Mouse (Mus musculus) Patski (cell line): ENCODE measurements around the gene Sv2a. TPM values are rescaled to one million over a fixed set of nuclear protein-coding genes. Genes with fewer than 3 reads are reported as not detected.
"Not testable (repeated sequence)": the region's sequence is repeated elsewhere in the genome, so short reads cannot be mapped to it uniquely, and the experiment has no call there.

ENCODE experiments used
- ATAC-seq: fragments of 100-300 bp; one replicate; pipeline ENCODE4 v1.8.0; 2021
- CTCF ChIA-PET: fragments of 350-600 bp; sonication (Branson Sonifier 250); formaldehyde crosslinking; loops from one replicate; lab custom pipeline; 2022; ENCODE audit warnings: inconsistent platforms; lab: Charles Lee
- POLR2A ChIA-PET: fragments of 350-600 bp; sonication (Branson Sonifier 250); formaldehyde crosslinking; loops from one replicate; lab custom pipeline; 2022; ENCODE audit warnings: antibody characterized with exemption, inconsistent platforms; lab: Charles Lee
- DNase-seq: peaks from one replicate; pipeline ENCODE4 v3.0.0-alpha.2; 2011; ENCODE audit warnings: low read depth, low spot score
- H3K27me3 ChIP-seq: fragments of 371-371 bp; one replicate; pipeline ENCODE4 v1.5.1; 2021
- CTCF ChIP-seq: fragments of 100-300 bp; IDR thresholded peaks from one replicate; pipeline ENCODE4 v1.5.1; 2021
- in situ Hi-C: fragments of 300-500 bp; cut with MboI; formaldehyde crosslinking; loops from 3 replicates; pipeline ENCODE4 v1.11.1; 2018; ENCODE audit warnings: low pct_unique_long_range_greater_than_20kb, mixed read lengths
- polyA plus RNA-seq: library from polyadenylated mRNA; unstranded; gene quantifications from one replicate; pipeline ENCODE4 v1.2.3, GENCODE M21; 2021

Gene Sv2a
- polyA plus RNA-seq, 1 experiment from 2014 or later: 13.8 TPM

- in situ Hi-C loops: no loop called here
- DNase-seq (no peak), ATAC-seq (no peak)
Observed at GRCm38 (mm10) chr3:96237335-96237903, 56.5 kb downstream of the Sv2a start.

GRCm38 (mm10) chr3:96237904-96238511 is 57.1 kb downstream of the Sv2a start:
- ChIA-PET CTCF (interaction anchor here (0.9 to 3.2 kb wide), 11 partner anchors 10 to 272 kb away, joined by 4 to 23 read pairs (median 5); partner anchors contain the start of genes Bola1, Hist2h2ab, Hist2h2ac and Hist2h2be), POLR2A (interaction anchor here (0.6 to 5.8 kb wide), 5 partner anchors 9 to 42 kb away, joined by 3 to 54 read pairs (median 4); partner anchors contain the start of genes Bola1, Hist2h2ab, Hist2h2ac and Hist2h2be)
- no peak for TF ChIP-seq CTCF
- in situ Hi-C loops: no loop called here
- no peak for ATAC-seq
- H3K27me3 ChIP-seq: no peaks in the 10 kb centered on the region
- DNase-seq: no peak

More at GRCm38 (mm10) chr3:96237335-96237903, 56.5 kb downstream of the Sv2a start:
- TF ChIP-seq CTCF: no peak
- ChIA-PET POLR2A (interaction anchor here (0.6 to 5.8 kb wide), 5 partner anchors 8 to 41 kb away, joined by 3 to 54 read pairs (median 4); partner anchors contain the start of genes Bola1, Hist2h2ab, Hist2h2ac and Hist2h2be), CTCF (interaction anchor here (0.9 to 3.2 kb wide), 11 partner anchors 10 to 271 kb away, joined by 4 to 23 read pairs (median 5); partner anchors contain the start of genes Bola1, Hist2h2ab, Hist2h2ac and Hist2h2be)
- H3K27me3 ChIP-seq: no peaks in the 10 kb centered on the region

- H3K27me3 ChIP-seq, DNase-seq, in situ Hi-C loops: not testable (repeated sequence)
- ChIA-PET CTCF (interaction anchor here (2.0 kb wide), 1 partner anchor 12 kb away, joined by 10 read pairs; no protein-coding TSS in a partner anchor), POLR2A (interaction anchor here (1.9 kb wide), 1 partner anchor 10 kb away, joined by 6 read pairs; no protein-coding TSS in a partner anchor)
- peak; percentile 83 for ATAC-seq
Observed at GRCm38 (mm10) chr3:96238954-96239793, 58.2 kb downstream of the Sv2a start, which contains the start of gene Hist2h3c2. Hist2h3c2 (minus strand) TSS chr3:96239127.

GRCm38 (mm10) chr3:96239949-96240798 is 59.2 kb downstream of the Sv2a start, which contains the start of gene Hist2h2aa2:
Hist2h2aa2 (minus strand) TSS chr3:96240276.
- in situ Hi-C loops, H3K27me3 ChIP-seq: not testable (repeated sequence)
- POLR2A ChIA-PET: interaction anchor here (5.3 kb wide), 1 partner anchor 21 kb away, joined by 56 read pairs; the partner anchor contains the start of genes Bola1, Hist2h2ab, Hist2h2ac and Hist2h2be
- DNase-seq (peak; percentile 41), ATAC-seq (peak; percentile 83)
- CTCF ChIA-PET: interaction anchor here (0.9 to 1.3 kb wide), 4 partner anchors 13 to 83 kb away, joined by 3 read pairs; no protein-coding TSS in a partner anchor

DNA sequence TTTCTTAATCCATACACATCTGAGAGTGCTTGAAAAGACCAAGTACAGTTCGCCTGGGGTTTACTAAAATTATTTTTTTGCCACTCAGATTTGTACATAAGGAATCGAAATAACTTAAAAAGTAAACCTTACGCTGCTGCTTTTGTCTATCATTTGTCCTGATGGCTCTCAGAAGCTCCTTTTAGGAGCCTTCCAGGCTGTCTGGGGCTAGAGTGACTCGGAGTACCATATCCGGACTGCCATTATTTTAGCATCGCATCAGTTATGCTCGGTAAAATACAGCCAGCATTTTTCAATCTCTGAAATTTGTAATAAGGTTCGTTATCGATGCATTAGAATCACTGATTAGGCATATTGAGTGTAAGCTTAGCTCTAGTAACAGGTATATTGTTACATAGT is 59.8 kb downstream of the Sv2a start:
- ATAC-seq (no peak), DNase-seq (no peak)
- ChIA-PET POLR2A (interaction anchor here (1.4 to 5.3 kb wide), 2 partner anchors 21 to 28 kb away, joined by 3 to 56 read pairs; partner anchors contain the start of genes Bola1, Hist2h2ab, Hist2h2ac and Hist2h2bb), CTCF (interaction anchor here (0.9 to 1.3 kb wide), 4 partner anchors 14 to 84 kb away, joined by 3 read pairs; no protein-coding TSS in a partner anchor)
- in situ Hi-C loops: no loop called here
- no peaks in the 10 kb centered on the region for H3K27me3 ChIP-seq
- no peak for TF ChIP-seq CTCF

DNA sequence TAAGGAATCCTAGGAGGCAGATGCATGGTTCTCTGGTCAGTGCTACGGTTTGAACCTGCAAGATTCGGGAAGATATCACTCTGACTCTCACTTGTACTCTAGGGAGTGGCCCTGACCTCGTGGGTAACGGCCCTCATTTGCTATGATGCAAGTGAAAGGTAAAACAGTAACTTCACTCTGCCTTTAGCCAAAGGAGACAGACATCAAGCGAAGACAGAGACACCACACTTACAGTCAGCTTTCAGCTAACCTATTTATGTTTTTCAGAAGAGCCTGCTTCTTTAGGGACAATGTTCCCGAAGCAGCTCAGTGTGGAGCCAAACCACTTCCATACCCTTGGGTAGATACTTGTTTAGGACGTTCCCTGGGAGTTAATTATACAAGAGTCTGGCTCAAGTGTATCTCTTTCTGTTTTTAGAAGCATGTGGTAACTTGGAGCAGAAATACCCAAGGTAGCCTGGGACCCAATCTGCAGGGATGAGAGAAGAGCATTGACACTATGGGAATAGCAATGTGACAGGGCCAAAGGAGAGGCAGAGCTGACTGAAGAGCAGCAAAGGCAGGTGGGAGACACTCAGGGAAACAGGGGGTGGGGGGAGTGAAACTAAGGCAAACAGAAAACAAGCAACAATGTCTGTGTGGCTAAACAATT is 63.1 kb downstream of the Sv2a start:
- ChIA-PET CTCF (interaction anchor here (0.7 to 2.4 kb wide), 7 partner anchors 18 to 178 kb away, joined by 3 to 12 read pairs (median 7); partner anchors contain the start of genes Bola1, Hist2h2ab, Hist2h2ac and Hist2h2bb), POLR2A (interaction anchor here (0.7 to 5.3 kb wide), 10 partner anchors 15 to 82 kb away, joined by 3 to 56 read pairs (median 4); partner anchors contain the start of genes Bola1, Hist2h2ab, Hist2h2ac and Hist2h2bb)
- ATAC-seq (no peak), DNase-seq (no peak)
- H3K27me3 ChIP-seq: no peaks in the 10 kb centered on the region
- no peak for TF ChIP-seq CTCF
- in situ Hi-C loops: no loop called here

Other genes with a start within 250 kb of the Sv2a start
- gene Plekho1, start 185.2 kb upstream of the Sv2a start, polyA plus RNA-seq: 118 TPM
- 36.2 TPM for gene Vps45, start 122.7 kb upstream of the Sv2a start, polyA plus RNA-seq
- 45.3 TPM for gene Otud7b, start 76.6 kb upstream of the Sv2a start, polyA plus RNA-seq
- gene Mtmr11, start 19.1 kb upstream of the Sv2a start, polyA plus RNA-seq: 104 TPM
- gene Sf3b4, start 8.8 kb upstream of the Sv2a start, polyA plus RNA-seq: 119 TPM
- gene Bola1, start 38.6 kb downstream of the Sv2a start, polyA plus RNA-seq: 55.3 TPM
- gene Hist2h2ab, start 38.7 kb downstream of the Sv2a start, polyA plus RNA-seq: 1.0 TPM
- 3.4 TPM for gene Hist2h2ac, start 39.7 kb downstream of the Sv2a start, polyA plus RNA-seq
- gene Hist2h2be, start 40.0 kb downstream of the Sv2a start, polyA plus RNA-seq: 5.6 TPM
- 3.7 TPM for gene Hist2h3c2, start 58.0 kb downstream of the Sv2a start, polyA plus RNA-seq
- 13.1 TPM for gene Hist2h2aa2, start 59.1 kb downstream of the Sv2a start, polyA plus RNA-seq
- gene Hist2h2aa1, start 64.3 kb downstream of the Sv2a start, polyA plus RNA-seq: 8.0 TPM
- gene Hist2h3c1, start 65.5 kb downstream of the Sv2a start, polyA plus RNA-seq: not detected
- 0.72 TPM for gene Hist2h4, start 82.2 kb downstream of the Sv2a start, polyA plus RNA-seq
- 0.83 TPM for gene Hist2h3b, start 87.5 kb downstream of the Sv2a start, polyA plus RNA-seq
- gene Hist2h2bb, start 88.6 kb downstream of the Sv2a start, polyA plus RNA-seq: 8.0 TPM
- 0.50 TPM for gene Fcgr1, start 112.8 kb downstream of the Sv2a start, polyA plus RNA-seq